Mouse (Mus musculus) cerebellum, adult 11 months (tissue): ENCODE data around the gene Parvg.
A peak's percentile ranks its signal among the peaks of the same experiment; 100 is the strongest.
"Not testable (repeated sequence)": the region's sequence is repeated elsewhere in the genome, so short reads cannot be mapped to it uniquely, and the experiment has no call there.

Source experiments
- DNase-seq: peaks from one replicate; pipeline ENCODE4 v3.0.0; 2022

Gene Parvg

DNA sequence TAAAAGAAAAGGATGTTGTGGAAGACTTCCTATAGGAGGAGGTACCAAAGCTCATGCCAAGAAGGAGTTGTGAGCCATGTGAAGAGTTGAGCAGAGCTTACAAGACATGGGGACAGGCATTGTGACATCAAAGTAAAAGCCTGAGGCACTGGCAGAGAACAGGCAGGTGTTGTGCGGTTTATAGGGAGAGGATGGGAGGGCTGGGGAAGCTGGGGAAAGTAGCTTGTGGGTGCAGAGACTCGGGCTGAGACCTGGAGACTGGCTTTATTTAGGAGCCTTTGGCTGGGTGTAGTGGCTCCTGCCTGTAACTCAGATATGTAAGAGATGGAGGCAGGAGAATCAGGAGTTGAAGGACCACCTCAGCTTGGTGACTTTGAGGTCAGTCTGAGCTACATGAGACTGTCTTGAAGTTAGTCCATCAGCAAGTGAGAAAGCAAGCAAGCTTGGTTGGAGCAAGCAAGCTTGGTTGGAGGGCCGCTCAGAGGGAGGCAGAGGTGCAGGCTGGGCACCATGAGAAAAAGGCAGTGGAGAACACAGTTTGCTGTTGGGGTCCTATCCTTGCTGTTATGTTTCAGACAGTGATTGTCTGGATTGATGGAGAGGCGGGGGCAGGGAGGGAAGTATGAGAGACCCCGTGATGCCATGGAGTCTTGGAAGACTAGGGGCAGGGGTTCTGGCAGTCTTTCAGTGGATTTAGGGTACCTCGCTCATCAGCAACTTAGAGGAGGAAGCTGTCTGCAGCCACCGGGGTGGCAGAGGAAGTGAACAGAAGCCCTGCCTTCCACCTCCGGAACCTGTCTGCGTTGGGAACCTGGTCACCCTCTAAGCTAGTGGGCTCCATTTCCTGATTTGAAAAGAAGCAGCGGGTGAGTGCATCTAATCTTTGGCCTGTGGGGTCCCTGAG is at the start of gene Parvg:
Parvg (plus strand) TSS at position 61 of the 904 bp plus-strand sequence.
- no peak for DNase-seq

DNA sequence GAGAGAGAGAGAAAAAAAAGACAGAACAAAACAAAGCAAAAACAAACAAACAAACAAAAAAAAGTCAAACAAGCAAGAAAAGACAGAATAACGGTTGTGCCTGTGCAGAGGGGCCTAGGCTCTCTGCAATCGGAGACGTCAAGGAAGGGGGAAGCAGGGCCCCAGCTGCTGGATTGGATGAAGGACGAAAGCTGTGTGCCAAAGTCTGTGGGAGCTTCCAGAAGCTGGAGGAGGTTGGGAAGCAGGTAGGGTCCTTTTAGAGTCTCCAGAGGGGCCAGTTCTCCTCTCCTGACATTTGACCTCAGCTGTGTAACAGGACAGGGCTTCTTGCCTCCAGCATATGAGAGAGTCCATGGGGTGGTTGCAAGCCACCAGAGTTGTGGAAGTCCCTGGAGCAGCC is 47.8 kb upstream of the Parvg start:
- DNase-seq: no peak

DNA sequence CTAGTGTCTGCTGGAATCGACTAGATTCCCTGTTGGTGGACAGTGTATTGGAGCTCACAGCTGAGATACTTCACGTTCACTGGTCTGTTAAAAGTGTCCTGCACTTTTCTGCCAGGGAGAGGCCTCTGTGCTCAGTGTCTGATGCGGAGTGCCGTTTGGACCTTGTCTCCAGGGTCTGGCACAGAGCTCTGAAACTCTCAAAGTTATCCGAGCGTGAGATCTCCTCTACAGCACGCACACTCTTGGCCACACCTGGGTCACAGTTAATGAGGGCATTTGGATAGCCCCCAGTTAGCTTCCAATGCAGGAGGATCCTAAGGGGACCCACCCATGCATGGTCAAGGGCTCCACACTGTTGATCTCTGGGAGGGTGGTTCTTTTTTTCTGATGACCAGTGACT is 45.7 kb upstream of the Parvg start:
- no peak for DNase-seq

DNA sequence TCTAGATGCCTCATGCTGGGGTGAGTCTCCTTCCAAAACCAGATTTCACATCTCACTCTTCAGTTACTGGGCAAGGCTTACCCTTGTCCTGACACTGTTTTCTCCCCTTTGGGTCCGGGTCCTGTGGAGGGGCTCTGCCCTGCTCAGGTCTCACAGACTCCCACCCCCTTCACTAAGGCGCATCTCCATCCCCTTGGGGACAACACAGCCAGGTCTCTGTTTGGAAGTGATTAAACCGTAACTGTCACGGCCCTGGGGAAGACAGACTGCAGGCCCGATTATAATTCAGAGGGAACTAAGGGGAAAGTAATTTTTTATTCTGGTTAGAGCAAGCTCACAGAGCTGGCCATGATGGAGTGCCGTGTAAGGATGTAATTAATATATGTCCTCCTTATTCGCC is 45.2 kb upstream of the Parvg start:
- no peak for DNase-seq

DNA sequence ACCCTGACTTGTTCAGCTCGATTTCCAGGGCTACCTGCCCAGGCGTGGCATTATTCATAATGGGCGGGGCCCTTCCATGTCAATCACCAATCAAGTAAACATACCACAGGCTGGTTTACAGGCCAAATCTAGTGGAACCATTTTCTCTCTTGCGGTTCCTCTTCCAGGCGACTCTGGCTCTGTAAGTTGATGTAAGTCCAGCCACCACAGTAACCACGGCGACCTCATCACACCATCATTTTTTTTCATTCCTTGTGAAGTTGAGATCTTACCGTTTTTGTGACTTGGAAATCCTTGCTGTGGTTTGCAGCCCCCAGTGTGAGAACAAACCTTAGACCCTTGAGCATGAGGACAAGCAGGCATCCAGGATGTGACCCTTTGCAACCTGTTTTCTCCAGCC is 43.5 kb upstream of the Parvg start:
- no peak for DNase-seq

DNA sequence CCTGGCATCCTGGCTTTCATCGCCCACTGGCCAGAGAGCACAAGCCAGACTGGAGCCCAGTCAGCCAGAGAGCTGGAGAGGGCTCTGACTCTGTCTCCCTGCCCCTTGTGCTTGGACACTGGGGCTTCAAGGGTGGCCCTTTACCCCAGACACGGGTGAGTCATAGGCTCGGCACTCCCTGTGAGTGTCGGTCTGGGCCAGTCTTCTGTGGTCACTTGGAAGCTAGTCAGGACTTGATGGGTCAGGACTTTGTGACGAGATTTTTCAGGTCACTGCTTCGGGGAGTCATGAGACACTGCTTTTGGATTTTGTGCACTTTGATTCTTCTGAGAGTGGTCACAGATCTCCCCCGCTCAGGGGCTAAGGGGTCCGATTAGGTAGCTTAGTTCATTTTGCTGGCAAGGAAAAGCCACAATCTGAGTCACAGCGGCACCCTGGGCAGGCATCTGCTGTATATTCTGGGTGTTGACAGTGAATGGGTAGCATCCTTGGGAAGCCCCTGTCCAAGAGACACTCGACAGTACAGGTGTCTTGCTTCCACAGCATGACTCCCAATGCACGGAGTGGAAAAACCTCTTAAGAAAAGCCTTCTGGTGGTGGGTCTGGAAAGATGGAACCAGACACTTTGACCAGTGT is 43.0 kb upstream of the Parvg start:
- no peak for DNase-seq

DNA sequence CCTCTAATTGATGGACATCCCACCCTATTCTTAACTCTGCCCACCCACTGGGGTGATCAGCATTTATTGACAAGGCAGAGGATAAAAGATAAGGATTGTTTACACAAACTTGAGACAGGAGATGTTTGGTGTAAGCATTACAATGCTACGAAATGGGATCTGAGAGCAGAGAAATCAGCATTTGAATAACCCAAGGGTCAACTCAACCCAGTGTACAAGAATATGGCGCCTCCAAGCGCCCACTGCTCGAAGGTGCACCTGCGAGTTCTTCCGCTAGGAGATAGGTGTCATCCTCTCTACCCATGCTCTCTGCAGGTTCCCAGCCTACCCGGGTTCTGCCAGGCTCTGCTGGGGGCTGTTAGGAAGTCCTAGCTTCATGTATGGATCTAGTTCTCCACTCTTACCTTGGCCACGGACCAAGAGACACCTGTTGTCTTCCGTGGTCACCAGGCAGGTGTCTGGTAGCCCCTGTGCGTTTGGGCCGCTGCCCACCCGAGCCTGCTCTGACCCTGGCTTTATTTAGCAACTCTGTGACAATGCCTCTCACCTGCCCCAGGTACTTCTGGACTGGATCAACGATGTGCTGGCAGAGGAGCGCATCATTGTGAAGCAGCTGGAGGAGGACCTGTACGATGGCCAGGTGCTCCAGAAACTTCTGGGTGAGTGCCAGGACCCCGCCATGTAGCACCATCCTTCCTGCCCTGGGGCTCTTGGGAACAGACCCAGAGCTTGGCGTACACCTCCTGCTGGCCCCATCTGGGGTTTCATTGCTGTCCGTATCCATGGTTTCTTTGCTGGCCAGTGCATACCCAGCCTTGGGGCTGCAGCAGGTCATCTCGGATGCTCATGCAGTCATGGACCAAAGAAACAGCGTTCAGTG is 41.4 kb upstream of the Parvg start:
- DNase-seq: peak; percentile 20

DNA sequence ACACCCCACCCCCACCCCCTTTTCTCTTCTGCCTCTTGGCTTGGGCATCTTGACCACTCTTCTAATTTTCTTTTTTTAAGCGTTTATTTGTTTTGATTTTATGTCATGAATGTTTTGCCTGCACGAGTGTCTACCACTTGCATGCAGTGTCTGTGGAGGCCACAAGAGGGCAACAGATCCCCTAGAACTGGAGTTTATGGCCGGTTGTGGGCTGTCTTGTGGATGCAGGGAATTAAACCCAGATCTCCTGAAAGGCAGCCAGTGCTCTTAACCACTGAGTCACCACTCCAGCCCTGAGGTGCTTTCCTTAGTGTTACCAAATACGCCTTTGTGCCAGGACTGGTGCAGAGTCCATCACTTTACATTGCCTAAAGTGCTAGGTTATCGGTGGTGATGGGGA is 39.8 kb upstream of the Parvg start:
- peak; percentile 14 for DNase-seq

DNA sequence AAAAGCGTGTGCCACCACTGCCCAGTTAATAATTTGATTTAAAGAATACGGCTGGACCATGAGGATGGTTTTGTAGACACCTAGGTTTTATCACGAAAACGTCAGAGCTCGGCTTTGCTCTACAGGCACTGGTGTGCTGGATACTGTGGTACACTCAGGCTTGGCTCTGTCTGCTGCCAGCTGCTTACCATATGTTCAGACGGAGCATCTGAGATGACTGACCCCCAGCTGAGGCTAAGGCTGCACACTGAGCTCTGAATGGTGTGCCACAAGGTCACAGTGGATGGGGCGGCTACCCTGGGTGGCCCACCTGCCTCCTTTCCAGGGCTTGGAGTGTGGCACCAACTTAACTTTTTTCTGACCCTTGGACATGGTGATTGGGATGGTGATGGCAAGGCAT is 38.4 kb upstream of the Parvg start:
- DNase-seq: no peak

DNA sequence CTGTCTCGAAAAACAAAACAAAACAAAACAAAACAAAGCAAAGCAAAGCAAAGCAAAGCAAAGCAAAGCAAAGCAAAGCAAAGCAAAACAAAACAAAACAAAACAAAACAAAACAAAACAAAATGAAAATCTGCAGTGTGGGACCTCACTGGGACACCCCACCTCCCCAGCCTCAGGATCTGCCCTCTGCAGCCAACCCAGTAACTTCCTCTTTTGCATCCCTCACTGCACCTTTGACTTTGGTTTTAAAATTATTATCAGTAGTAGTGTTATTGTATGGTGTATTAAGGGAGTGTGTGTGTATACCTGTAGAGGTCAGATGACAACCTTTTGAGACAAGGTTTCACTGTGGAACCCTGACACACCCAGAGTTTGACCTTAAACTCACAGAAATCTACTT is 34.9 kb upstream of the Parvg start:
- DNase-seq: not testable (repeated sequence)

DNA sequence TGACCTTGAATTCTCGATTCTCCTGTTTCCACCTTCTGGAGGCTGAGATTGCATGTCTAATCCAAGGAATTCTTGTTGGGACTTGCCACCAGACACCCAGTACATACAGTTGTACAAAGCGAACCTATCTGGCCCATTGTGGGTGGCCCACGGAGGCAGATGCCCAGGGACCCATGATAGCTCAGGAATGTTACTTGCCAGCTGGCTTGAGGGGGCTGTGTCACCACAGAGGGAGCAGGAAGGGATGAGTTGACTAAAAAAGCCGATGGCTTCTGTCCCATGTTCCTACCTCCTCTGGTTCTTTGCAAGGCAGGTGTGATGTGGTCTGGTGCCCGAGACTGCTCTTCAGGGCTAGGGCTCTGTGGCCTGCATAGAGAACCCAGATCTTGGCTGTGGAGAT is 32.7 kb upstream of the Parvg start:
- DNase-seq: no peak

DNA sequence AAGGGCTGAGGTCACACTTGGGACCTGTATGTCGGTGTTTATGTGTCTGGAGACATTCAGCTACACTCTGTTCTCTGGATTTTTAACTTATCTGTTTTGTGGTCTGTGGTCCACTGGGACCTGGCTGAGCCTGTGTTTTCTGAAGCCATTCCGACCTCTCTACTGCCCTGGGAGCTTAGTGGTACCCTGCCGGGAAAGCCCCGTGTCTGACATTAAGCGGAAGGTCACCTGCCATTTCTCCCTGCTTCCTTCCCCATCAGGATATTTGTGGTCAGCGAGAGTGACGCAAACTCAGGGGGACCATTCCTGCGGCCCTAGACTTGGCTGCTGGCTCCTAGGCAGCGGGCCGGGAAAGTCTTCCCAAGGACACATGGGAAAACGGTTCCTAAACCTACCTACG is 30.2 kb upstream of the Parvg start:
- no peak for DNase-seq

DNA sequence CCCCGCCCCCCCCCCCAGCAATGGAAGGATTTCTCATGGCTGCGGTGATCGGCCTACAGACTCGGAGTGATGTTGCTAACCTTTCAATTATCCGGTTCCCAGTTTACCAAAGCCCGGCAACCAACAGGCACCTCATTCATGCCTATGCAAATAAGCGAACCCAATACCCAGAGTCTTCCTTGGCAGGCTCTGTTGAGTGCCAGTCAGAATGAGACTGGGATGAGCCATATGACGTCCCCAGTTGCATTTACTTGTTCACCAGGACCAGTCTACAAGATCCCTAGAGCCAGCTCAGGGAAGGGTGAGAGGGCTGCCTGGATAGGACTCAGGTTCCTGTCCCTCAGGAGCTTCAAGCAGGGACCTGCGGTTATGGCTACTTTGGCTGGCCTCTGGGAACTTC is 29.4 kb upstream of the Parvg start:
- DNase-seq: no peak

DNA sequence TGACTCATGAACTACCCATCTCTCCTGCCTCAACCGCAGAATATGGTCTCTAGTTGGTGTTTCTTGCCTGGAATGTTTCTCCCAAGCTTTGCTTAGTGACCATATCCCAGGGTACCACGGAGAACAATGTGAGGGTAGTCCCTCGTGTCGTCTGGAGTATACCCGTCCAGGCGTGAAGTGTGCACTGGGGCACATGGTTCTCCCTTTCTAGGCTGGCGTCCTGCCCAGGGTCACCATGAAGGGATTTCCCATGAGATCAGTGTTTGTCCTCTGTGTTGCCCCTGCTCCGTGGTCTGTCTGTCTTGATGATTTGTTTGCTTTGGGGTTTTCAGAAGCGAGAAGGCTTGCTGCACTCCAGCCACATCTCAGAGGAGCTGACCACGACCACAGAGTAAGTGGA is 28.6 kb upstream of the Parvg start:
- DNase-seq: no peak

DNA sequence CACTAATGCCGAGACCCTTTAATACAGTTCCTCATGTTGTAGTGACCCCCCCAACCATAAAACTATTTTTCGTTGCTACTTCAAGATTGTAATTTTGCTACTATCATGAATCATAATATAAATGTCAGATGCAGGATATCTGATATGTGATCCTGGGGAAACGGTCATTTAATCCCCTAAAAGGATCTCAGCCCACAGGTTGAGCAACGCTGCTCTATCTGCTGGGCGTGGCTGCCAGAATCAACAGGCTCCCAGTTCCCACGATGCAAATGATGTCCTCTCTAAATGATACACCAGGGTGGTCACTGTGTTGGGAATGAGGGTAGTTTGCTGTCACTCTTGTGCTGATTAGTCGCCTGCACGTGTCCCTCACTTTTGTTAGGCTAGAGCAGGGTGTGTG is 26.4 kb upstream of the Parvg start:
- no peak for DNase-seq

DNA sequence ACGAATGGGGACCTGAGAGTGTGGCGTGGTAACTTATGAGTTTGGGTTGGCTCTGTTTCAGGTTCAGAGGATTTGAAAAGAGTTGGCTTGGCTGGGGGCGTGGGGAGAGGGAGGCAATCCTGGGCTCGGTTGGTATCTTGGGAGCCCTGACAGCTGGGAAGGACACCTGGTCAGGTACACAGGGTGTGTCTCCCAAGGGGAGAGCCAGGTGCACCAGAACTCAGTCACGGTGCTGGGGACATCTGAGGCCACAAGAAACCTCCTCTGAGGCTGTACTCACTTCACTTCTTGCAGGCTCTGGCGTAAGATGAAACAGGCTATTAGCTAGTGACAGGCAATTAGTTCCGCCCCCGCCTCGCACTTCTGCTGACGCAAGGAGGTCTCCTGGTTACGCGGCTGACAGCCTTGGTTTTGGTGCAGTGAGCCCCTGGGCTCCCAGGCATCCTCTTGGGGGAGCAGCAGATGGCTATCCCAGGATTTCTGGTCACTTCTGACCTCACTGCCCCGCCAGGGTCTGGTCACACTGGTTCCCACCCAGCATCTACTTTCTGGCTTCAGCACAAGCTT is 24.9 kb upstream of the Parvg start:
- DNase-seq: no peak

DNA sequence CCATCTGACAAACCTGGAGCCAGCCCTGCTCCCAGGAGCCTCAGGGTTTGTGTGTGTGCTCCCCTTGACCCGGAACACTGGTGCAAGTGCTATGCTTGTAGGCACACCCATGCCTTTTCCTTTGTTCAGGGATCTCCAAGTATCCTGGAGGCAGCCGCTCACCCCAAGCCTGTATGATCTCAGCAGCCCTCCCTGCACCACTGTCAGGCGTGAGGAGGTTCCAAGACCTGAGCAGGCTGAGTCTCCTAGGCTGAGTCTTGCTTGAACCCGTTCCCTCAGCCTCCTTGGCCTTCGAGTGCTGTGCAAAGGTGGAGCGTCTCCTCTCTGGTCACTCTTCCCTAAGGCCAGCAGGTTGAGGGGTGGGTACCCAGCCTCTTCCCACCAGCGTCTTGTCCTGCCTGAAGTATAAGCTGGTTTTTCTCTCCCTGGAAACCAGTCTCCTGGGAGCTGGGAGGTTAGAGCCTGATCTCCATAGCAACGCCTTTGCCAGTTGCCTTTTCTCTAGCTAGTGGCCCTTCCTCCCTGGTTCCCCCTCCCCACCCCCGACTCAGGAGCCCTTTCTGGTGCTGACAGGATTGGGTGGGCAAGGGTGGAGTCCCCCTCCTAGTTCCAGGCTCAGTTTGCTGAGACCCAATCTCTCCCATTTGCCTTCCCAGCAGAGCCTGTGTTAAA is 24.0 kb upstream of the Parvg start:
- DNase-seq: no peak

DNA sequence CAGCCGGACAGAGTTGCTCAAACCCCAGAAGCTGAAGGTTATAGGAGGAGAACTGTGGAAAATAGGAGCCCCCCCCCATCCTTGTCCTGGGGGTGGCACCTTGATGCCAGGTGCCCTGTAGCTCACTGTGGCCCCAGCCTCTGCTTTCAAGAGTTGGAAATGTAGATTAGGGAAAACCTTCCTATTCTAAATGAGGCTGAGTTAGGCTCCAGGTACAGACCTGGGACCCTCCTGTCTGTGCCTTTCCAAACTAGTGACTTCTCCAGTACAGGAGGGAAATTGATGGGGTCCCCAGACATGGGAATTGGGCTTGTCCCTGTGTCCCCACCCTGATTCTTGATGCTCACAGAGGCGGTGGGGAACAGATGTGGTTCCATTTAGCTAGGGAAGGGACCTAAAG is 23.2 kb upstream of the Parvg start:
- no peak for DNase-seq

DNA sequence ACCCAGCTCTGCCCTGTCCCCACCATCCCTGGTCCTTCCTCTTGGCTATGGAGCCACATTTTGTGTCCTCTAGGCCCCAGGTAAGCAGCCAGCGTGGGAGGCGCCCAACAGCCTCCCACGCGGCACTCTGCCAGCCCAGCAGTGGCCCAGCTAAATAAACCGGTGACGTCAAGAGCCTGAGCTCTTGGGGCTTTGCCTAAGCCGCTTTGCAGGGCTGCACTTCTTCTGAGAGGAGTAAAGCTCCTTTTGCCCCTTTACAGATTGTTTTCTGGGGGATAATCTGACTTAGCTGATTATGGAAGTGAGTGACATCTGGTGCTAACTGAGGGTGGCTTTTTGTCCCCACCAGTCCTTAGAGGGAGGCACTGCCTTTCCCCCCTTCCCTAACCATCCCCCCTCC is 22.8 kb upstream of the Parvg start:
- DNase-seq: peak; percentile 29

DNA sequence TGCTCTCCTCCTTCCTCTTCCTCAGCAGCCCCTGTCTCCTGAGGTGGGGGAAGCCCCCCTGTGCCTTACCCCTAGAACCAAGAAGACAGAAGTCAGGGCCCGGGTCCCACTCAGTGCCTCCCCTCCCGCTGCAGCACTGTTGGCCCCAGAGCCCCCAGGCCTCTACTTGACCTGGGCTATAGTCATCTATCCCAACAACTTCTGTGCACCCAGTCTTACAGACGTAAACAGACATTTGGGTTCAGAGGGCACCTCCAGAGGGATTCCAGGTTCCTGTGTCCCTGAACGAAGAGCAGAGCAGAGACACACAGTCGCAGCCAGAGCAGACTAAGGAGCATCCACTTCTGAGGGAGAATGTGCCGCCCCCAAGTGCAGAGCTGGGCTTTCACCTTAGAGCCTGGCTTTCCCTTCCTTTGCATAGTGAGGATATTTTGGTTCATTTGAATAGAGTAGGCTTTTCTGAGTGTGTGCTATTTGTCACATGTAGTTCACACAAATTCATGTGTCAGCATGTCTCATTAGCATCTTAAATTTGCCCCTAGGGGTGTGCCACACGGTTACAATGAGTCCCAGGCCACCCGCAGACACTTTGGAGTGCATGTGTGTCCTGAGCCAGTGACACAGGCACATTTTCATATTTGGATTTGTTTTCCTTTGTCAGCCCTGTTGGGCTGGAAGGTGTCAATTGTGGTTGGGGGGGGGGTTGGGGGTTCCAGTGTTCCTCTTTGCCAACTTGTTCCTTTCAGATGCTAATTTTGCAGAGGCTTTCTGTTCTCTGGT is 22.0 kb upstream of the Parvg start:
- DNase-seq: no peak

DNA sequence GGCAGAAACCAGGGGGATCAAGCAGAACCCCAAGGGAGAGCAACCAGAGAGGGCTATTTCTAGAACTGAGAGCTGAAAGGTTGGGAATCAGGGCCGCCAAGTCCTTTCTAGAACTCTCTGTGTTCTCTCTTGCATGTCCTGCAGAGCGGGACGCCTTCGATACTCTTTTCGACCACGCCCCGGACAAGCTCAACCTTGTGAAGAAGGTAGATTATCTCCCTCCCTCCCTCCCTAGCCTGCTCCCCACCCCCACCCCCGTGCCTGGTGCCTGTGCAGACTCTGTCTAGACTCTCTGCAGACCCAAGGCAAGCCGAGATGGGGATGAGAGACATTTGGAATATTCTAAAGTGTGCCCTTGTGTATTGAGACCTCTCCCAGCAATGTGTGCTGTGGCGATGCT is 20.6 kb upstream of the Parvg start:
- DNase-seq: no peak

DNA sequence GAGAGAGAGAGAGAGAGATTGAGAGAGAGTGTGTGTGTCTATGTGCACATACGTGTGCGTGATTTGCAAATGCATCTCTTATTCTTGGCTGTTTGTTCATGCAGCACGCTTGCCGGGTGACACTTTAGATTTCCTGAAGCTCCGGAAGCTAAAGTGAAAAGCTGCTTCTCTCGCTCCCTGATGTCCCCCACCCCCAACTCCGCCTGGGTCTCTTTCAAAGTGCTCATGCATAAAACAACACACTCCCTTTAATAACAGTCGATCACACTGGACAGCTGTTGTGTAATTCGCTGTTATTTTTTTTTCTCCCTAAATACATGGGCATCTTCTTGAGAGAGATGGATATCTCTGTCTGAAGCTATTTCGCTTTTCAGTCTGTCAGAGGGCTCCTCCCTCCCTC is 18.5 kb upstream of the Parvg start:
- DNase-seq: no peak
